Mouse (Mus musculus): Measurements from ENCODE around the gene Znhit6. TPM values are rescaled to one million over a fixed set of nuclear protein-coding genes. Genes with fewer than 3 reads are reported as not detected.

Znhit6 gene
- total RNA-seq, 2 experiments from 2014 or later, result 16.1 to 17.7 TPM

DNA sequence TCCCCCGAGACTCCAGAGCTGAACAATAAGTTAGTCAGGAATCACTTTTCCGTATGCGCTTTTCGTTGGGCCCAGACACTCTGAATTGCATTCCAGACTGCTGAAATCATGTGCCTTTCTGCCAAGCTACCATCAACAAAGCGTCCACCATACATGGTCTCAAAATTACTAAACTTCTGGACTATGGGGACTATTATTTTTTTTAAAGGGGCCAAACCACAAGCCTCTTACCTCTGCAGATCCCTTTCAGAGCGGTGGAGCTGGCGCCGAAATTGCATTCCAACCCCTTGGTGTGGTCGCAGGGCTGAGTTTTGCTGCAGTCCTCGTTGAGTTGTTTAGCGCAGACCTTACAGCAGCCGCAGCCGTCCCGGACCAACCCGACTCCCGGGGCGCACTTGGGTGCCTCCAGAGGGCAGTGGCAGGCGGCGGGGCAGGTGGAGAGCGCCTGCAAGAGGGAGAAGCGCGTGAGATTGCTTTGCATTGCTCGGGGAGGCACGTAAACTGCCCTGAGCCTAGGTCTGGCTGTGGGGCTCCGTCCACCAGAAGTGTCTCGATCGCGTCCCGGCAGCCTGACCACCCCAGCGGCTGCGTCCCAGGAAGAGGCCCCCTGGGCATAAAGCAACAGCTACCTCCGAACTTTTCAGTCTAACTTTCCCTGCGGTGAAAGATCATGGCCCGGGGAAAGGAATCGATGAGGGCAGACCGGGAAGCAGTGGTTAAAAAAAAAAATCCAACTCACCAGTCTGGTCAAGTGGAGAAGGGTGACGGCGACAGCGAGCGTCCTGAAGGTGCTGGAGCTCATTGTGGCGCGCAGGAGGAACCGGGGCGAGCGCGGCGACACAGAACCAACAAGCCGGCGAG, 73.2 kb downstream of the Znhit6 start:
- DNase-seq (ENCODE audit: extremely low spot score in 1 of 2, low spot score in 2 of 2), result peak; percentile 26 to 29
- intact Hi-C loops (cut with DNase I), result loop anchor here (2.0 to 5.0 kb wide), 3 partner anchors 58 to 258 kb away; partner anchors contain the start of gene Znhit6
- H3K27ac ChIP-seq, result peak overlapping the region; percentile 38
- peak; percentile 22 for TF ChIP-seq CTCF (IDR thresholded peaks at IDR 0.05)
- H3K4me3 ChIP-seq, result peak overlapping the region; percentile 62

DNA sequence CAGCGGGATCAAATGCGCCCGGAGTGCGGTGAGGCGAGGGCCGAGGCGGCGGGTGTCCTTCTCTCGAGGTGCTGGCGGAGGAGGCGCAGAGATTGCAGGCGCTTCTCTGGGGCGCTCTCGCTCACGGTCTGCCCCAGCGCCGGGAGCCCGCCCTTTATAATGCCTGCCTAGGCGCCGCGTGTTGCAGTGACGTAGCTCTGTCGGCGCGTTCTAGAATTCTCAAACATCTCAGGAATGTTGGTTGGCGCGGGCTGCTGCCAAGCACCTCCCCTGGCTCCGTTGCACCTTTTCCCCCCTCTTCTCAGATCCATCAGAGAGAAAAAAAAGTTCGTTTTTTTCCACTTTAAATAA, 73.8 kb downstream of the Znhit6 start, which contains the start of gene Ccn1:
Ccn1 (minus strand) TSS at position 130 of the 351 bp plus-strand sequence.
- intact Hi-C loops (cut with DNase I), result loop anchor here (2.0 to 5.0 kb wide), 4 partner anchors 57 to 257 kb away; partner anchors contain the start of gene Znhit6
- DNase-seq (ENCODE audit: extremely low spot score in 1 of 2, low spot score in 2 of 2), result peak; percentile 64 to 72
- no peak for TF ChIP-seq CTCF (IDR thresholded peaks at IDR 0.05)
- peak within 1 kb of the TSS; percentile 62 for H3K4me3 ChIP-seq
- peak within 1 kb of the TSS; percentile 38 for H3K27ac ChIP-seq

DNA sequence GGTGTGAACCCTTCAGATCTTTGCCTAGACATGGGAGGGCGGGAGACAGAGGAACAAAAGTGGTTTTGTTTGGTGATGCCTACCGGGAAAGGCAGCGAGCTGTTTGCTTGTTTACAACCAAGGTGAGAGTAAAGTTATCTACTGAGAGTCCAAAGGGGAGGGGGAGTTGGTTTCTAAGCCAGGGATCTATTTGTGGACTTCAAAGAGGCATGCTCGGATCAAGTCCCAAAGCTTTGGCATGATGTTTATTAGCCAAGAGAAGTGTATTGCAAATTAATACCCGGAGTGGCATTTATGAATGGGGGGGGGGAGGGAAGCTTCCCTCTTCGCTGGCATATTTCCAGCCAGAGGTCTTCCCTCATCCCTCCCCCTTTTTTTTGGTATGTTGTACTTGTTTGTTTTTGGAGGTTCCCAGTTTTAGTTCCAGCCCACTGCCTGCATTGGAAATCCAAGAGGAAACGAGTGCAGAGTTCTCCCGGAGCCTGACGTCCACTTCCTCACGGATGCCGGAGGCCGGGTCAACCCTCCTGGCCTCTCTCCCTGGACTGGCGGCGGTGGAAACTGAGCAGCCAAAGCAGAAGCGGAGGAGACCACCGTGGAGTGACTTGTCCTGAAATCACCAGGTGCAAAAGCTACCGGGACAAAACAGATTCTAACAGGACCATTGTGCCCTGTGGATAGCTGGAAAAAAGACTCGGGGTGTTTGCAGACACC, 74.5 kb downstream of the Znhit6 start:
- intact Hi-C loops (cut with DNase I), result loop anchor here (5.0 kb wide), 1 partner anchor 182 kb away; no protein-coding TSS in a partner anchor
- no peak for TF ChIP-seq CTCF (IDR thresholded peaks at IDR 0.05)
- Histone ChIP-seq H3K27ac (peak overlapping the region; percentile 28; the same call in 1 of the 2 replicates), H3K4me3 (peak overlapping the region; percentile 62)
- no peak for DNase-seq (ENCODE audit: extremely low spot score in 1 of 2, low spot score in 2 of 2)

- peak overlapping the region; percentile 1; the same call in 1 of the 2 replicates for H3K4me3 ChIP-seq
- DNase-seq (ENCODE audit: extremely low spot score in 1 of 2, low spot score in 2 of 2), result no peak
- intact Hi-C loops (cut with DNase I), result loop anchor here (5.0 kb wide), 1 partner anchor 181 kb away; no protein-coding TSS in a partner anchor
- no peak for TF ChIP-seq CTCF (IDR thresholded peaks at IDR 0.05)
- peak overlapping the region; percentile 47 for H3K27ac ChIP-seq
Measured at GRCm38 (mm10) chr3:145651029-145651977, 75.3 kb downstream of the Znhit6 start.

DNA sequence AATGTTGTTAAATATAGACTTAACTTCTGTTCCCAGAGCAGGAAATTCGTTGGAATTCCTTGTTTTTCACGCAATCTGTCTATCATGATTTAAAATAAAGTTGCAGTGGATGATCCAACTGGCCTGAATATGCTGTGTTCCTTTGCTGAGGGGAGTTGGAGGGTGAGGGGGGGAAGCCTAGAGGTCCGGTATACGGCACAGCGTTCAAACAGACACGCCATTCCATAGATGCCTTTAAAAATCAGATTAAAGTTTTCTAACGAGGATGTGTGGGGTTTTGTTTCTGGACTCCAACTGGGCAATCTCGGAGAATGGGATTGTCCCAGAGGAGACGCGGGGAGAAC, 75.9 kb downstream of the Znhit6 start:
- no peak for TF ChIP-seq CTCF (IDR thresholded peaks at IDR 0.05)
- Histone ChIP-seq H3K4me3 (no peak overlapping the region; the same call in 1 of the 2 replicates), H3K27ac (peak overlapping the region; percentile 69)
- no peak for DNase-seq (ENCODE audit: extremely low spot score in 1 of 2, low spot score in 2 of 2)
- intact Hi-C loops (cut with DNase I), result loop anchor here (2.0 to 5.0 kb wide), 2 partner anchors 107 to 180 kb away; partner anchors contain the start of gene Ddah1

DNA sequence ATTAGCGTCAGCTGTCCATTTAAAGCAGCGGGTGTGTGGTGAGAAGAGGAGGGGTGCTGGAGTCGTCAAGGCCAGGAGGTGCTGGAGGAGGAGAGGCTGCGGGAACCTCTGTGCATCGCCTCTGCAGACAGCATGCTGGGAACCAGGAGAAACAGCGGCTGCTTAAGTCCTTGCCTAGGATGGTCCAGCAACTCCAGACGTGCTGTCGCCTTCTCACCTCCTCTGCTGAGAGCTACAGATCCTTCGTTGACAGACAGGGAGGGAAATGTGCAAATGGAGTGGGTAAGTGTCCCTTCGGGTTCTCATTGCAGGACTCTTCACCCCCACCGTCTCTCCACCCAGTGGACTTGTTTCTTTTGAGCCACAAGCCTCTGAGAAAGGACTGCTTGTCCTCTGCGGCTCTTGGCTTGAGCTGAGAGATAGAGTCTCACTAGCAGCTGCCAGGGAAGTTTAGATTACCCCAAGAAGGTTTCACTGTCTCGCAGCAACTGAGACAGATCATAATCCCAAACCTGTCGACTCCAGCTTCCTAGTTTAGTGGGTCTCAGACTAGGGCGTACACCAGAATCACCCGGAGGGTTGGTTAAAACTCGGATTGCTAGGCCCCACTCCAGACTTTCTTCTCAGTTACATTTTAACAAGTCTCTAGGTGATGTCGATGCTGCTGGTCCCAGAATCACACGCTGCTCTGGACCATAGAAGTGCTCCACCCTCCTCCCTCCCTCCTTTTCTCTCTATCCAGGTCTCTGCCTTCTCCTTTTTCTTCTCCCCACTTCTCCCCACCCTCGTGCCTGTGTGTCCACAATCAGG, 76.5 kb downstream of the Znhit6 start:
- peak in 1 of 2 experiments; percentile 17 for DNase-seq (ENCODE audit: extremely low spot score in 1 of 2, low spot score in 2 of 2)
- TF ChIP-seq CTCF (IDR thresholded peaks at IDR 0.05), result no peak
- peak overlapping the region; percentile 69 for H3K27ac ChIP-seq
- peak overlapping the region; percentile 53 for H3K4me3 ChIP-seq
- intact Hi-C loops (cut with DNase I), result loop anchor here (2.0 to 5.0 kb wide), 2 partner anchors 106 to 180 kb away; partner anchors contain the start of gene Ddah1

DNA sequence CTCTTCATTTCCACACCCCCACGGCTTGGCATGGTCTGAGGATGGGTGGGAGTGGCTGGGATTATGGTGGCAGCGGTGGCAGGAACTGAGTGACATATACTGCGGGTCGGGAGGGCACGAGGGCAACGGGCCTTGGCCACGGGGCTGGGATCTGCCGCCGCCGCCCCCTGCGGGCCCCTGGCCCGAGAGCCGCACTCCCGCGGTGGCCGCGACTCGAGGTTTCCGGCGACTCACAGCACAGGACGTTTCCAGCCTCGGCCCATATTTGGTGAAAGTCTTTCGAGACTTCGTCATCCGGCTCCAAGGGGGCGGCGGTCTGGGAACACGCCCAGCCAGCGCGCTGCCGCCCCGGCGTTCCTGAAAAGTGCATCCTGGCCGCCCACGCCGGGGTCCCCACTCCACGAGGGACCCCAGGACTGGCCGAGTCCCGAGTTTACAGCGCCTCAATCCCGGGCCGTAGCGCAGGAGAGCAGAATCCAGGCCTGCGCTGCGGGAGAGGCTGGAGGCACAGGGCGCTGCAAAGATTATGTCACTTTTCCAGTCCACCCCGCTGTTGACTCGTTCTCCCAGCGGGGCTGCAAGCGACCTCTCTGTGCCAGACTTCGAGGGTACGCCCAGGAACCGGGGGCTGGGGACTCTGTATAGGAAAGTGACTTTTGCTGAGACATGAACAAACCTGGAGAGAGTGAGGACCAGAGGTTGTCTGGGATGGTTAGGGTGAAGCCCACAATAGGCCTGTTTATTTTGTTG, 77.4 kb downstream of the Znhit6 start:
- Histone ChIP-seq H3K4me3 (peak overlapping the region; percentile 53), H3K27ac (peak overlapping the region; percentile 33)
- peak; percentile 55 to 61 for DNase-seq (ENCODE audit: extremely low spot score in 1 of 2, low spot score in 2 of 2)
- no peak; the same call in 1 of the 2 replicates for TF ChIP-seq CTCF (IDR thresholded peaks at IDR 0.05)
- intact Hi-C loops (cut with DNase I), result loop anchor here (2.0 to 5.0 kb wide), 2 partner anchors 105 to 179 kb away; partner anchors contain the start of gene Ddah1

- intact Hi-C loops (cut with DNase I), result loop anchor here (5.0 kb wide), 1 partner anchor 178 kb away; no protein-coding TSS in a partner anchor
- DNase-seq (ENCODE audit: extremely low spot score in 1 of 2, low spot score in 2 of 2), result no peak
- no peak for TF ChIP-seq CTCF (IDR thresholded peaks at IDR 0.05)
Measured at GRCm38 (mm10) chr3:145654028-145654427, 78.0 kb downstream of the Znhit6 start.

More at GRCm38 (mm10) chr3:145654028-145654427, 78.0 kb downstream of the Znhit6 start:
- H3K27ac ChIP-seq, result no peak overlapping the region
- H3K4me3 ChIP-seq, result no peak overlapping the region

Other genes with a start within 250 kb of the Znhit6 start
- gene Ccn1, start 73.8 kb downstream of the Znhit6 start, total RNA-seq (2021), result 10 to 100 TPM in 1 of 2 experiments, 1 to 10 TPM in 1; 7.8 to 12.6 TPM
- gene Ddah1, start 182.5 kb downstream of the Znhit6 start, total RNA-seq (2021), result 10 to 100 TPM; 57.1 to 59.7 TPM